Mouse (Mus musculus) lung, adult 2 months (tissue): ENCODE results near the gene Il11.

ENCODE experiments used
- CTCF ChIP-seq: fragments of 200-500 bp; IDR thresholded peaks from 2 replicates; pipeline ENCODE4 v1.5.1; 2011; ENCODE audit warnings: mild to moderate bottlenecking, low read length, control low read depth; ENCODE audit not compliant: insufficient read depth
- POLR2A ChIP-seq: fragments of 200-500 bp; IDR thresholded peaks from 2 replicates; pipeline ENCODE4 v1.6.1; 2011; ENCODE audit warnings: low read depth, mild to moderate bottlenecking, control low read depth, low read length, borderline replicate concordance; ENCODE audit errors: extremely low read depth

- TF ChIP-seq CTCF (no peak), POLR2A (peak; percentile 91)
These were observed 42.9 kb downstream of the Il11 start, which contains the start of gene Kmt5c for GRCm38 (mm10) chr7:4739544-4740275.
